Mouse (Mus musculus): ENCODE results near the gene Pctp.
A peak's percentile ranks its signal among the peaks of the same experiment; 100 is the strongest.

- TF ChIP-seq POLR2A (IDR thresholded peaks at IDR 0.05; ENCODE audit: extremely low read depth, insufficient read depth, low read length), result no peak
- TF ChIP-seq CTCF (IDR thresholded peaks at IDR 0.05; ENCODE audit: low read depth, low read length), result peak; percentile 12; the same call in 1 of the 2 replicates
Observed at GRCm38 (mm10) chr11:90019161-90019560, 16.5 kb upstream of the Pctp start.
